Mouse (Mus musculus) CH12.LX (cell line): ENCODE data around the gene Agbl5. TPM values are rescaled to one million over a fixed set of nuclear protein-coding genes. Genes with fewer than 3 reads are reported as not detected.

Experiments used
- DNase-seq: peaks from one replicate; pipeline ENCODE4 v3.0.0-alpha.2; 2013; ENCODE audit errors: extremely low read depth
- H3K27ac ChIP-seq: 2 replicates; pipeline ENCODE4 v1.5.1; 2012; ENCODE audit warnings: low read depth, mild to moderate bottlenecking, control low read depth, moderate library complexity; ENCODE audit not compliant: insufficient read depth
- H3K27me3 ChIP-seq: replicated peaks from 2 replicates; pipeline ENCODE3; 2012; ENCODE audit warnings: inconsistent platforms
- H3K36me3 ChIP-seq, 2 experiments: replicated peaks in 1 of 2; 2 replicates each; pipeline versions ENCODE3 to v1.6.1; 2012; ENCODE audit warnings: inconsistent platforms in 1 of 2, low read length in 1 of 2, mild to moderate bottlenecking in 1 of 2, mixed read lengths in 1 of 2, moderate library complexity in 1 of 2; ENCODE audit not compliant: control insufficient read depth in 1 of 2, insufficient read depth in 1 of 2
- H3K4me1 ChIP-seq, 2 experiments: 2 replicates each; pipeline ENCODE4 v1.6.1; 2012; ENCODE audit warnings: inconsistent platforms in 1 of 2, moderate library complexity in 1 of 2; ENCODE audit not compliant: insufficient read depth in 2 of 2, control insufficient read depth in 1 of 2
- H3K4me2 ChIP-seq: 2 replicates; pipeline ENCODE4 v1.6.1; 2012; ENCODE audit warnings: low read depth, mild to moderate bottlenecking, control low read depth; ENCODE audit not compliant: poor library complexity, insufficient read depth, severe bottlenecking
- H3K4me3 ChIP-seq, 3 experiments: fragments of 150-350 bp in 1 of 3; sonication (generic) in 1 of 3; replicated peaks in 1 of 3; 2 replicates each; pipeline versions ENCODE3 to v1.5.1; 2011 to 2012; ENCODE audit warnings: low read depth in 2 of 3, low read length in 2 of 3, mild to moderate bottlenecking in 2 of 3, moderate library complexity in 2 of 3, control low read depth in 1 of 3, improper control_type of control experiment in 1 of 3, inconsistent platforms in 1 of 3, mixed read lengths in 1 of 3; ENCODE audit not compliant: poor library complexity in 1 of 3
- H3K79me2 ChIP-seq: replicated peaks from 2 replicates; pipeline ENCODE4 v1.6.1; 2012; ENCODE audit warnings: mild to moderate bottlenecking, moderate library complexity; ENCODE audit not compliant: control insufficient read depth, poor library complexity, insufficient read depth, severe bottlenecking; ENCODE audit errors: extremely low read depth
- H3K9ac ChIP-seq: 2 replicates; pipeline ENCODE4 v1.6.1; 2012; ENCODE audit warnings: low read depth, mild to moderate bottlenecking, control low read depth, moderate library complexity; ENCODE audit not compliant: insufficient read depth
- H3K9me3 ChIP-seq: replicated peaks from 2 replicates; pipeline ENCODE3; 2012; ENCODE audit warnings: low read length, inconsistent platforms, mixed read lengths
- ELF1 ChIP-seq: IDR thresholded peaks from 2 replicates; pipeline ENCODE4 v1.6.1; 2014; ENCODE audit warnings: low read depth, mild to moderate bottlenecking, inconsistent platforms, low read length, improper control_type of control experiment
- EP300 ChIP-seq: IDR thresholded peaks from 2 replicates; pipeline ENCODE4 v1.6.1; 2011; ENCODE audit warnings: low read length, improper control_type of control experiment
- ETS1 ChIP-seq: conservative IDR thresholded peaks from 2 replicates; pipeline ENCODE4 v1.6.1; 2012; ENCODE audit warnings: low read depth, mild to moderate bottlenecking, inconsistent platforms, low read length, improper control_type of control experiment, moderate library complexity
- GABPA ChIP-seq: IDR thresholded peaks from 2 replicates; pipeline ENCODE4 v1.6.1; 2012; ENCODE audit warnings: low read depth, low read length, improper control_type of control experiment, inconsistent platforms; ENCODE audit not compliant: insufficient replicate concordance
- IRF4 ChIP-seq: IDR thresholded peaks from 2 replicates; pipeline ENCODE4 v1.6.1; 2014; ENCODE audit warnings: low read depth, mild to moderate bottlenecking, inconsistent platforms, low read length, improper control_type of control experiment
- MAFK ChIP-seq: IDR thresholded peaks from 2 replicates; pipeline ENCODE4 v1.6.1; 2011; ENCODE audit warnings: low read length, improper control_type of control experiment; ENCODE audit not compliant: insufficient replicate concordance
- MAX ChIP-seq: IDR thresholded peaks from 2 replicates; pipeline ENCODE4 v1.6.1; 2011; ENCODE audit warnings: low read length, improper control_type of control experiment
- MAZ ChIP-seq: IDR thresholded peaks from 2 replicates; pipeline ENCODE4 v1.6.1; 2012; ENCODE audit warnings: low read depth, mild to moderate bottlenecking, inconsistent platforms, low read length, improper control_type of control experiment, moderate library complexity
- MEF2A ChIP-seq: IDR thresholded peaks from 2 replicates; pipeline ENCODE4 v1.6.1; 2014; ENCODE audit warnings: low read depth, mild to moderate bottlenecking, inconsistent platforms, low read length, improper control_type of control experiment, borderline replicate concordance
- MXI1 ChIP-seq: IDR thresholded peaks from 2 replicates; pipeline ENCODE4 v1.6.1; 2011; ENCODE audit warnings: mild to moderate bottlenecking, low read depth, low read length, improper control_type of control experiment
- NELFE ChIP-seq: IDR thresholded peaks from 2 replicates; pipeline ENCODE4 v1.6.1; 2011; ENCODE audit warnings: low read depth, low read length, improper control_type of control experiment
- NRF1 ChIP-seq: IDR thresholded peaks from 2 replicates; pipeline ENCODE4 v1.6.1; 2014; ENCODE audit warnings: low read depth, mild to moderate bottlenecking, inconsistent platforms, low read length, improper control_type of control experiment, moderate library complexity
- PAX5 ChIP-seq: IDR thresholded peaks from 2 replicates; pipeline ENCODE4 v1.6.1; 2012; ENCODE audit warnings: low read length, inconsistent platforms, mixed read lengths
- POLR2A ChIP-seq: IDR thresholded peaks from 2 replicates; pipeline ENCODE4 v1.6.1; 2011; ENCODE audit warnings: low read depth, mild to moderate bottlenecking, improper control_type of control experiment, low read length
- POLR2AphosphoS2 ChIP-seq: IDR thresholded peaks from 2 replicates; pipeline ENCODE4 v1.6.1; 2011; ENCODE audit warnings: low read depth, low read length, improper control_type of control experiment
- SMC3 ChIP-seq: IDR thresholded peaks from 2 replicates; pipeline ENCODE4 v1.6.1; 2011; ENCODE audit warnings: low read depth, low read length, improper control_type of control experiment
- TBP ChIP-seq: conservative IDR thresholded peaks from 2 replicates; pipeline ENCODE4 v1.6.1; 2011; ENCODE audit warnings: low read depth, low read length, improper control_type of control experiment
- ZNF384 ChIP-seq: IDR thresholded peaks from 2 replicates; pipeline ENCODE4 v1.6.1; 2012; ENCODE audit warnings: low read depth, low read length, improper control_type of control experiment, inconsistent platforms
- dilution Hi-C: fragments of 300-500 bp; cut with MboI; formaldehyde crosslinking; loops from 2 replicates; pipeline ENCODE4 v1.14.3; 2020; ENCODE audit warnings: low sequenced_read_pairs; ENCODE audit not compliant: extremely low pct_unique_long_range_greater_than_20kb, extremely low pct_ligation_motif_present
- in situ Hi-C: fragments of 300-500 bp; cut with MboI; formaldehyde crosslinking; loops from 3 replicates; pipeline ENCODE4 v1.14.3; 2019; ENCODE audit warnings: low sequenced_read_pairs, low pct_ligation_motif_present, low pct_unique_long_range_greater_than_20kb, mixed read lengths
- polyA plus RNA-seq: library from polyadenylated mRNA; unstranded; fragments of >175 nt; gene quantifications from 2 replicates; pipeline ENCODE4 v1.2.1, GENCODE M21; 2012; ENCODE audit warnings: low read depth; ENCODE audit not compliant: insufficient read length
- total RNA-seq, 2 experiments: library from RNA; depleted of rRNA; stranded (reverse); fragments of 300-350 nt in 1 of 2; fragments of >200 nt in 1 of 2; gene quantifications; 2 replicates each; pipeline ENCODE4 v1.2.3; 2012 to 2014

Agbl5 gene
- total and polyA plus RNA-seq, 3 experiments: 4.1 to 11.6 (median 9.3) TPM

DNA sequence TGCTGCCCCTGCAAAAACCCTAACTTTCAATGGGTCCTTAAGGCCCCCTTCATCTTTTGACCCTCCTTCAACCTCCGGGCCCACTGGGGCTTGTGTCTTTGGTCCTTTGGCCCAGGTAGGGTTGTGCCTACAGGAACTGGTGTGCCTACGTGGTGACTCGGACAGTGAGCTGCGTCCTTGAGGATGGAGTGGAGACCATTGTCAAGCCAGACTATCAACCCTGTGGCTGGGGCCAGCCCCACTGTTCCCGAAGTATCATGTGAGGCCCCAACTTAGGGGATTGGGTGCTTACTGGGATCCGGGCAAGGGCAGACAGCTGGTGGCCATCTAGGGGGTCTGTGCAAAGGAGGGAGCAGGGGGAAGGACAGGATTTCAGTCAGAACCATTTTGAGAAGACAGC, 26.4 kb downstream of the Agbl5 start:
- Histone ChIP-seq H3K79me2 (no peaks in the 10 kb centered on the region), H3K27me3 (peaks cover 39% of the 10 kb centered on the region), H3K9ac (no peak overlapping the region)
- TF ChIP-seq ZNF384 (no peak), ELF1 (no peak), MXI1 (no peak), POLR2AphosphoS2 (no peak), EP300 (no peak), NELFE (no peak), ETS1 (no peak), PAX5 (no peak), MEF2A (no peak), MAX (no peak), SMC3 (no peak), POLR2A (no peak), IRF4 (no peak), MAZ (no peak), MAFK (no peak), TBP (no peak), GABPA (no peak), NRF1 (no peak)
- TF ChIP-seq, all 38 proteins: peak for 0
- Histone ChIP-seq H3K9me3 (no peaks in the 10 kb centered on the region), H3K4me1 (peaks cover 4 to 19% of the 10 kb centered on the region in 2 experiments), H3K4me2 (no peak overlapping the region), H3K4me3 (no peak overlapping the region), H3K27ac (no peak overlapping the region), H3K36me3 (no peaks in the 10 kb centered on the region)
- DNase-seq: no peak
- dilution Hi-C loops: no loop called here
- in situ Hi-C loops: no loop called here

DNA sequence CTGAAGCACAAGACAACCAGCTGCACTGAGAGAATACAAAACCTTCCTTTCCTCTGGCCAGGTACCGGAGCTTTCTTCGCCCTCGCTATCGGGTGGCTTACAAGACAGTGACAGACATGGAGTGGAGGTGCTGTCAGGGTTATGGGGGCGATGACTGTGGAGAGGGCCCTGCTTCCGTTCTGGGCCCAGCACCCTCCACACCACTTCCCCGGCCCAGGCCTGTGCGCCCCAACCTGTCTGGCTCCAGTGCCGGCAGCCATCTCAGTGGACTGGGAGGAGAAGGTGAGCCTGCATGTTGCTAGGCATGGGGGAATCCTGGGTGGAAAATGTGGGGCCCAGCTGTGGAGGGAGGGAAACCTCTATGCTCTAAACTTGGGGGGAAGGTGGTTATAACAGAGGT, 27.0 kb downstream of the Agbl5 start:
- H3K9ac ChIP-seq: no peak overlapping the region
- H3K4me1 ChIP-seq: peaks cover 7 to 21% of the 10 kb centered on the region in 2 experiments
- H3K4me2 ChIP-seq: no peak overlapping the region
- H3K36me3 ChIP-seq: no peaks in the 10 kb centered on the region
- no peaks in the 10 kb centered on the region for H3K79me2 ChIP-seq
- DNase-seq: no peak
- no peaks in the 10 kb centered on the region for H3K9me3 ChIP-seq
- dilution Hi-C loops (no loop called here), in situ Hi-C loops (no loop called here)
- no peak overlapping the region for H3K4me3 ChIP-seq
- H3K27ac ChIP-seq: no peak overlapping the region
- TF ChIP-seq MEF2A (0 out of 2 replicates have a peak, but pooled peaks have one; percentile 2), ETS1 (no peak)
- H3K27me3 ChIP-seq: peaks cover 45% of the 10 kb centered on the region
